ENCODE assay signal across 27 mouse cellular contexts in genomic region chr17:17548958-17549357, GRCm38 (mm10).
"Had no signal": no experiment of that assay in that cellular context is flagged by ENCODE, and none has a peak within 500 bp of the region (broad histone marks: within the 10 kb centered on the region; RNA-seq: fewer than 3 reads in every experiment).

No protein-coding gene starts in this region.

- H3K27me3 ChIP-seq: heart, embryonic 13.5 days; heart, embryonic 15.5 days; hindbrain, embryonic 13.5 days; hindbrain, embryonic 15.5 days; limb, embryonic 12.5 days; liver, embryonic 13.5 days had no signal

- H3K4me1 ChIP-seq: heart, embryonic 15.5 days; hindbrain, embryonic 13.5 days; hindbrain, embryonic 15.5 days; limb, embryonic 10.5 days; limb, embryonic 12.5 days; liver, embryonic 13.5 days had no signal

- H3K27ac ChIP-seq: gastrocnemius, adult 2 months; heart, adult 2 months; heart, embryonic 13.5 days; heart, embryonic 15.5 days; hindbrain, embryonic 13.5 days; hindbrain, embryonic 15.5 days; hindbrain, postnatal 0 days; kidney, postnatal 0 days; left cerebral cortex, adult 2 months; limb, embryonic 10.5 days; limb, embryonic 12.5 days; liver, embryonic 13.5 days had no signal

- DNase-seq: gastrocnemius, adult 2 months; gastrocnemius, postnatal 10 days; gastrocnemius, postnatal 25 days; heart, adult 11 months; heart, adult 2 months; heart, postnatal 14 days; heart, postnatal 36 days; kidney, adult 11 months; kidney, adult 8-10 months; kidney, postnatal 14 days; kidney, postnatal 36 days; layer of hippocampus, adult 9-11 months; layer of hippocampus, postnatal 36 days; liver; liver, embryonic 13.5 days had no signal

- ATAC-seq: hindbrain, postnatal 0 days; intestine, embryonic 16.5 days had no signal

- H3K4me3 ChIP-seq: gastrocnemius, adult 2 months; heart, adult 2 months; heart, embryonic 13.5 days; heart, embryonic 15.5 days; hindbrain, embryonic 13.5 days; hindbrain, embryonic 15.5 days; left cerebral cortex, adult 2 months; limb, embryonic 10.5 days; limb, embryonic 12.5 days; liver, embryonic 13.5 days had no signal

- H3K9ac ChIP-seq: heart, embryonic 13.5 days; heart, embryonic 15.5 days; hindbrain, embryonic 13.5 days; hindbrain, embryonic 15.5 days; limb, embryonic 12.5 days; liver, embryonic 13.5 days had no signal

- H3K9me3 ChIP-seq: heart, embryonic 13.5 days; heart, embryonic 15.5 days; hindbrain, embryonic 13.5 days; hindbrain, embryonic 15.5 days; limb, embryonic 10.5 days; limb, embryonic 12.5 days; liver, embryonic 13.5 days had no signal

- H3K4me2 ChIP-seq: heart, embryonic 11.5 days; heart, embryonic 13.5 days; heart, embryonic 15.5 days; hindbrain, embryonic 13.5 days; hindbrain, embryonic 15.5 days; limb, embryonic 12.5 days; liver, embryonic 11.5 days; liver, embryonic 13.5 days had no signal
